Mouse (Mus musculus) small intestine, adult 2 months (tissue): ENCODE measurements around the gene Ubxn7.

Experiments
- CTCF ChIP-seq: fragments of 200-500 bp; IDR thresholded peaks from 2 replicates; pipeline ENCODE4 v1.5.1; 2012; ENCODE audit warnings: low read depth, mild to moderate bottlenecking, control low read depth, inconsistent platforms, low read length, moderate library complexity, mixed read lengths; ENCODE audit not compliant: insufficient replicate concordance, insufficient read length; ENCODE audit errors: extremely low read depth
- POLR2A ChIP-seq: fragments of 200-500 bp; IDR thresholded peaks from 2 replicates; pipeline ENCODE4 v1.6.1; 2012; ENCODE audit warnings: low read depth, mild to moderate bottlenecking, control low read depth, inconsistent platforms, low read length, moderate library complexity

DNA sequence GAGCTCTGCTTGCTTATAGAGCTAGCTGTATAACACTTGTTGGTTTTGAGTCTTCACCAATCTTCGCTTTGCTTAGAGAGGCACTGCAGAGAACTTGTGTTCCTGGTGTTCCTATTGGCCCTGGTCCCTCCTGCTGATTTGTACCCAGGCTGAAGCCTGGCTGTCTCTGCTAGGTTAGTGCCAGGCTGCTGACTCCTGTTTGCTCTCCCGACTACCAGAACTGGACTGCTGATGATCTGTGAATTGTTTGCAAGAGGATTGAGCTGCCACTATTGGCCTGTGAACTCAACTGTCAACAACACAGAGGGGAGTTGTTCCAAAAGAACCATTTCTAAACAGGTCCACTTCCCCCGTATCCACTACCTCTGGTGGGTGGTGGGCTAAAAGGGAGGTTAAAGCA, 109.4 kb downstream of the Ubxn7 start:
- TF ChIP-seq CTCF (no peak), POLR2A (no peak)
